Mouse (Mus musculus) MEL (cell line): ENCODE results near the gene Pbsn. TPM values are rescaled to one million over a fixed set of nuclear protein-coding genes. Genes with fewer than 3 reads are reported as not detected.

Source experiments
- DNase-seq: peaks from one replicate; pipeline ENCODE4 v3.0.0; 2011; ENCODE audit warnings: low read depth, low spot score
- H3K27ac ChIP-seq: 2 replicates; pipeline ENCODE4 v1.5.1; 2012; ENCODE audit warnings: low read depth, mild to moderate bottlenecking, control low read depth, low read length, moderate library complexity; ENCODE audit not compliant: control insufficient read depth
- H3K27me3 ChIP-seq, 2 experiments: fragments of 150-350 bp in 1 of 2; sonication (generic) in 1 of 2; 2 replicates each; pipeline ENCODE4 v1.6.1; 2012; ENCODE audit warnings: low read length in 2 of 2, mild to moderate bottlenecking in 2 of 2, improper control_type of control experiment in 1 of 2, moderate library complexity in 1 of 2; ENCODE audit not compliant: insufficient read depth in 2 of 2, control insufficient read depth in 1 of 2
- H3K36me3 ChIP-seq, 2 experiments: 2 replicates each; pipeline ENCODE4 v1.6.1; 2012 to 2014; ENCODE audit warnings: low read length in 2 of 2, improper control_type of control experiment in 1 of 2, inconsistent platforms in 1 of 2, mild to moderate bottlenecking in 1 of 2; ENCODE audit not compliant: insufficient read depth in 2 of 2, control insufficient read depth in 1 of 2
- H3K4me1 ChIP-seq, 2 experiments: fragments of 150-350 bp in 1 of 2; sonication (generic) in 1 of 2; 2 replicates each; pipeline ENCODE4 v1.6.1; 2012; ENCODE audit warnings: low read length in 2 of 2, improper control_type of control experiment in 1 of 2, mild to moderate bottlenecking in 1 of 2; ENCODE audit not compliant: insufficient read depth in 2 of 2, control insufficient read depth in 1 of 2
- H3K4me3 ChIP-seq, 2 experiments: fragments of 150-350 bp in 1 of 2; sonication (generic) in 1 of 2; 2 replicates each; pipeline ENCODE4 v1.5.1; 2012; ENCODE audit warnings: low read depth in 2 of 2, low read length in 2 of 2, mild to moderate bottlenecking in 2 of 2, moderate library complexity in 2 of 2, control low read depth in 1 of 2, improper control_type of control experiment in 1 of 2; ENCODE audit not compliant: control insufficient read depth in 1 of 2, insufficient read depth in 1 of 2
- H3K79me2 ChIP-seq: 2 replicates; pipeline ENCODE4 v1.6.1; 2012; ENCODE audit warnings: mild to moderate bottlenecking, low read length, moderate library complexity; ENCODE audit not compliant: control insufficient read depth, poor library complexity, insufficient read depth
- H3K9ac ChIP-seq: 2 replicates; pipeline ENCODE4 v1.6.1; 2012; ENCODE audit warnings: low read depth, mild to moderate bottlenecking, control low read depth, low read length, moderate library complexity; ENCODE audit not compliant: control insufficient read depth, poor library complexity, severe bottlenecking
- H3K9me3 ChIP-seq: fragments of 150-350 bp; sonication (generic); replicated peaks from 2 replicates; pipeline ENCODE4 v1.6.1; 2012; ENCODE audit warnings: mild to moderate bottlenecking, low read length, improper control_type of control experiment, moderate library complexity; ENCODE audit not compliant: insufficient read depth
- BHLHE40 ChIP-seq: IDR thresholded peaks from 2 replicates; pipeline ENCODE4 v1.6.1; 2012; ENCODE audit warnings: low read depth, mild to moderate bottlenecking, inconsistent platforms, low read length, improper control_type of control experiment, borderline replicate concordance
- CHD1 ChIP-seq: IDR thresholded peaks from 2 replicates; pipeline ENCODE4 v1.6.1; 2012; ENCODE audit warnings: low read depth, mild to moderate bottlenecking, inconsistent platforms, low read length, improper control_type of control experiment
- CHD2 ChIP-seq: IDR thresholded peaks from 2 replicates; pipeline ENCODE4 v1.6.1; 2011; ENCODE audit warnings: low read length, improper control_type of control experiment
- E2F4 ChIP-seq: IDR thresholded peaks from 2 replicates; pipeline ENCODE4 v1.6.1; 2011; ENCODE audit warnings: low read depth, low read length, improper control_type of control experiment, borderline replicate concordance
- EP300 ChIP-seq, 2 experiments: IDR thresholded peaks; 2 replicates each; pipeline ENCODE4 v1.6.1; 2011; ENCODE audit warnings: improper control_type of control experiment in 2 of 2, low read length in 2 of 2, low read depth in 1 of 2, mild to moderate bottlenecking in 1 of 2
- ETS1 ChIP-seq: IDR thresholded peaks from 2 replicates; pipeline ENCODE4 v1.6.1; 2012; ENCODE audit warnings: low read depth, mild to moderate bottlenecking, inconsistent platforms, low read length, improper control_type of control experiment, moderate library complexity
- GABPA ChIP-seq: IDR thresholded peaks from 2 replicates; pipeline ENCODE4 v1.6.1; 2012; ENCODE audit warnings: low read depth, mild to moderate bottlenecking, inconsistent platforms, low read length, improper control_type of control experiment, moderate library complexity
- GATA1 ChIP-seq: IDR thresholded peaks from 2 replicates; pipeline ENCODE4 v1.6.1; 2011; ENCODE audit warnings: low read depth, low read length, improper control_type of control experiment
- HCFC1 ChIP-seq: IDR thresholded peaks from 2 replicates; pipeline ENCODE4 v1.6.1; 2012; ENCODE audit warnings: low read depth, mild to moderate bottlenecking, inconsistent platforms, low read length, improper control_type of control experiment, moderate library complexity
- JUND ChIP-seq: IDR thresholded peaks from 2 replicates; pipeline ENCODE4 v1.6.1; 2011; ENCODE audit warnings: low read depth, mild to moderate bottlenecking, improper control_type of control experiment, low read length
- MAFK ChIP-seq: IDR thresholded peaks from 2 replicates; pipeline ENCODE4 v1.6.1; 2011; ENCODE audit warnings: low read depth, mild to moderate bottlenecking, low read length, improper control_type of control experiment, borderline replicate concordance
- MAX ChIP-seq: IDR thresholded peaks from 2 replicates; pipeline ENCODE4 v1.6.1; 2011; ENCODE audit warnings: low read length, improper control_type of control experiment
- MAZ ChIP-seq: IDR thresholded peaks from 2 replicates; pipeline ENCODE4 v1.6.1; 2012; ENCODE audit warnings: low read depth, mild to moderate bottlenecking, inconsistent platforms, low read length, improper control_type of control experiment
- MEF2A ChIP-seq: IDR thresholded peaks from 2 replicates; pipeline ENCODE4 v1.6.1; 2014; ENCODE audit warnings: low read depth, mild to moderate bottlenecking, inconsistent platforms, low read length, improper control_type of control experiment; ENCODE audit not compliant: poor library complexity, insufficient replicate concordance, severe bottlenecking; ENCODE audit errors: extremely low read depth
- NELFE ChIP-seq: IDR thresholded peaks from 2 replicates; pipeline ENCODE4 v1.6.1; 2011; ENCODE audit warnings: low read depth, low read length, improper control_type of control experiment
- NRF1 ChIP-seq: IDR thresholded peaks from 2 replicates; pipeline ENCODE4 v1.6.1; 2014; ENCODE audit warnings: low read depth, mild to moderate bottlenecking, inconsistent platforms, low read length, improper control_type of control experiment, moderate library complexity; ENCODE audit not compliant: poor library complexity, insufficient read depth, severe bottlenecking
- POLR2A ChIP-seq, 2 experiments: IDR thresholded peaks; 2 replicates each; pipeline ENCODE4 v1.6.1; 2011 to 2012; ENCODE audit warnings: low read length in 2 of 2, mild to moderate bottlenecking in 2 of 2, control low read depth in 1 of 2, improper control_type of control experiment in 1 of 2, low read depth in 1 of 2, moderate library complexity in 1 of 2; ENCODE audit not compliant: control insufficient read depth in 1 of 2, insufficient read depth in 1 of 2, poor library complexity in 1 of 2
- POLR2AphosphoS2 ChIP-seq: IDR thresholded peaks from 2 replicates; pipeline ENCODE4 v1.6.1; 2011; ENCODE audit warnings: low read length, improper control_type of control experiment
- POLR2AphosphoS5 ChIP-seq: IDR thresholded peaks from 2 replicates; pipeline ENCODE4 v1.6.1; 2012; ENCODE audit warnings: low read depth, borderline replicate concordance, mild to moderate bottlenecking, inconsistent platforms, low read length, moderate library complexity, mixed read lengths
- RCOR1 ChIP-seq: IDR thresholded peaks from 2 replicates; pipeline ENCODE4 v1.6.1; 2012; ENCODE audit warnings: low read depth, mild to moderate bottlenecking, inconsistent platforms, low read length, improper control_type of control experiment
- SIN3A ChIP-seq: IDR thresholded peaks from 2 replicates; pipeline ENCODE4 v1.6.1; 2012; ENCODE audit warnings: low read length, improper control_type of control experiment, inconsistent platforms
- SMC3 ChIP-seq: IDR thresholded peaks from 2 replicates; pipeline ENCODE4 v1.6.1; 2011; ENCODE audit warnings: low read depth, low read length, improper control_type of control experiment
- UBTF ChIP-seq: IDR thresholded peaks from 2 replicates; pipeline ENCODE4 v1.6.1; 2012; ENCODE audit warnings: low read depth, mild to moderate bottlenecking, inconsistent platforms, low read length, improper control_type of control experiment, moderate library complexity, borderline replicate concordance; ENCODE audit not compliant: insufficient read depth
- USF2 ChIP-seq, 2 experiments: IDR thresholded peaks; 2 replicates each; pipeline ENCODE4 v1.6.1; 2011 to 2012; ENCODE audit warnings: improper control_type of control experiment in 2 of 2, low read length in 2 of 2, borderline replicate concordance in 1 of 2, inconsistent platforms in 1 of 2, low read depth in 1 of 2, mild to moderate bottlenecking in 1 of 2; ENCODE audit not compliant: insufficient read depth in 1 of 2
- ZC3H11A ChIP-seq: IDR thresholded peaks from 2 replicates; pipeline ENCODE4 v1.6.1; 2012; ENCODE audit warnings: low read depth, mild to moderate bottlenecking, inconsistent platforms, low read length, improper control_type of control experiment
- ZNF384 ChIP-seq: IDR thresholded peaks from 2 replicates; pipeline ENCODE4 v1.6.1; 2012; ENCODE audit warnings: low read depth, mild to moderate bottlenecking, inconsistent platforms, low read length, improper control_type of control experiment
- polyA plus RNA-seq, 2 experiments: library from polyadenylated mRNA; stranded (reverse) in 1 of 2; unstranded in 1 of 2; fragments of >175 nt in 1 of 2; fragments of >200 nt in 1 of 2; gene quantifications; 2 replicates each; pipeline versions ENCODE4 v1.2.1 to v1.2.4; 2012; ENCODE audit warnings: low replicate concordance in 2 of 2, low read depth in 1 of 2; ENCODE audit not compliant: insufficient read length in 2 of 2, insufficient read depth in 1 of 2, missing spikeins in 1 of 2
- total RNA-seq: library from RNA; depleted of rRNA; stranded (reverse); fragments of 300-350 nt; gene quantifications from 2 replicates; pipeline ENCODE4 v1.2.3, GENCODE M21; 2012

Gene Pbsn
- total and polyA plus RNA-seq, 3 experiments: not detected

DNA sequence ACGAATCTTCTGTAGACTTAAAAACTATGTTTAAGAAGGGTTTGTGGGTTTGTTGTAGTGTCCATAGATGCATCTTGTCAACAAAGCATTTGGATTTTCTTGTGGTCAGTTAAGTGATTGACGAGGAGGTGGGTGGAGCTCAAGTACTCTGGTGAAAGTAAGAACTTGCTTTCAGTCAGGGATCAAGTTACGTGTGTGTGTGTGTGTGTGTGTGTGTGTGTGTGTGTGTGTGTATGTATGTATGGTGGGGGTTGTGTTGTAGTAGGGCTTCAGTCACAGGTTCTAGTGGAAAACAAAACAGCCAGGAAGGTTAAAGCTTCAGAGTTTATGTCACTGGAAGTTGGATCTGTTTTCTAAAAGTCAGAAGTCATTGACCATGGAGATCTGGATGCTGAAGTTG lies 53.9 kb downstream of the Pbsn start:
- H3K27ac ChIP-seq: no peak overlapping the region
- H3K9ac ChIP-seq: no peak overlapping the region
- H3K36me3 ChIP-seq: peaks cover 0 to 6% of the 10 kb centered on the region in 2 experiments; a peak in 2 of 4 replicates
- H3K4me3 ChIP-seq: no peak overlapping the region
- peaks cover 0 to 3% of the 10 kb centered on the region in 2 experiments; a peak in 1 of 4 replicates for H3K4me1 ChIP-seq
- TF ChIP-seq CHD2: no peak
- no peak for TF ChIP-seq ETS1
- TF ChIP-seq GABPA: no peak
- no peak for TF ChIP-seq BHLHE40
- no peak for TF ChIP-seq CHD1
- TF ChIP-seq ZNF384: no peak
- TF ChIP-seq ZC3H11A: no peak
- no peak for TF ChIP-seq HCFC1
- no peak for TF ChIP-seq UBTF
- no peak for TF ChIP-seq MAZ
- no peak for TF ChIP-seq E2F4
- TF ChIP-seq MAX: no peak
- no peak for TF ChIP-seq POLR2A (IDR thresholded peaks at IDR 0.05; ENCODE audit: control insufficient read depth in 1 of 2, insufficient read depth in 1 of 2, low read depth in 1 of 2, low read length in 2 of 2, poor library complexity in 1 of 2)
- no peak for TF ChIP-seq POLR2AphosphoS5
- no peak for TF ChIP-seq POLR2AphosphoS2
- no peak for TF ChIP-seq MEF2A
- no peaks in the 10 kb centered on the region for H3K27me3 ChIP-seq
- peaks cover 2% of the 10 kb centered on the region for H3K79me2 ChIP-seq
- no peaks in the 10 kb centered on the region for H3K9me3 ChIP-seq
- no peak for DNase-seq

DNA sequence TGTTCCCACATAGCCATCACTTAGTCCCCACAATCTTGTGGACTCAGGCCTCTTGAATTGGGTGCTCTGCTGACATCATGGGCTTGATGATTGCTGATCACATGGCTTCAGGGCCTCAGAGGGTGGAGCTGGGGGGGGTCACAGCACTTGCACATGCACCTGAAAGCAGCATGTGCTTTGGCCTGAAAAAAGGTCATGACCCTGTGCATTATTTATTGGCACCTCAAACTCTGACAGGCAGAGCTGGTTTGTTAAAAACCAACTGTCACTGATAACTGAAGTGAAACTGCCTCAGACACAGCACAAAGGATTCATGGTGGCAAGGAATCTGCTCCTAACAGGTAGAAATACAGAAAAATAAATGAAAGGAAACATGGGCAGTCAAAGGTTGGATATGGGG lies 55.6 kb downstream of the Pbsn start:
- H3K27me3 ChIP-seq: no peaks in the 10 kb centered on the region
- no peak for DNase-seq
- no peak overlapping the region for H3K27ac ChIP-seq
- no peak overlapping the region for H3K9ac ChIP-seq
- peaks cover 0 to 5% of the 10 kb centered on the region in 2 experiments; a peak in 1 of 4 replicates for H3K4me1 ChIP-seq
- no peak overlapping the region for H3K4me3 ChIP-seq
- H3K9me3 ChIP-seq: no peaks in the 10 kb centered on the region
- peaks cover 2% of the 10 kb centered on the region for H3K79me2 ChIP-seq
- H3K36me3 ChIP-seq: peaks cover 0 to 7% of the 10 kb centered on the region in 2 experiments; a peak in 2 of 4 replicates
- TF ChIP-seq SIN3A: no peak
- no peak for TF ChIP-seq GATA1
- no peak for TF ChIP-seq JUND
- TF ChIP-seq POLR2A (IDR thresholded peaks at IDR 0.05; ENCODE audit: control insufficient read depth in 1 of 2, insufficient read depth in 1 of 2, low read depth in 1 of 2, low read length in 2 of 2, poor library complexity in 1 of 2): no peak
- no peak for TF ChIP-seq CHD1
- TF ChIP-seq USF2 (IDR thresholded peaks at IDR 0.05; ENCODE audit: borderline replicate concordance in 1 of 2, insufficient read depth in 1 of 2, low read depth in 1 of 2, low read length in 2 of 2): no peak
- no peak for TF ChIP-seq HCFC1
- no peak for TF ChIP-seq BHLHE40
- no peak for TF ChIP-seq SMC3
- TF ChIP-seq MEF2A: no peak
- TF ChIP-seq MAFK: no peak
- TF ChIP-seq E2F4: no peak
- TF ChIP-seq RCOR1: no peak
- TF ChIP-seq EP300 (IDR thresholded peaks at IDR 0.05; ENCODE audit: low read depth in 1 of 2, low read length in 2 of 2): no peak
- no peak for TF ChIP-seq NELFE
- TF ChIP-seq NRF1: no peak
- TF ChIP-seq POLR2AphosphoS5: no peak
